Mouse (Mus musculus) cerebellum, adult 11-12 months (tissue): ENCODE measurements around the gene Gjc2.

Experiments used
- DNase-seq: peaks from one replicate; pipeline ENCODE4 v3.0.0; 2022

Gjc2 gene

GRCm38 (mm10) chr11:59155900-59156299 is 27.1 kb downstream of the Gjc2 start:
- DNase-seq, result no peak

DNA sequence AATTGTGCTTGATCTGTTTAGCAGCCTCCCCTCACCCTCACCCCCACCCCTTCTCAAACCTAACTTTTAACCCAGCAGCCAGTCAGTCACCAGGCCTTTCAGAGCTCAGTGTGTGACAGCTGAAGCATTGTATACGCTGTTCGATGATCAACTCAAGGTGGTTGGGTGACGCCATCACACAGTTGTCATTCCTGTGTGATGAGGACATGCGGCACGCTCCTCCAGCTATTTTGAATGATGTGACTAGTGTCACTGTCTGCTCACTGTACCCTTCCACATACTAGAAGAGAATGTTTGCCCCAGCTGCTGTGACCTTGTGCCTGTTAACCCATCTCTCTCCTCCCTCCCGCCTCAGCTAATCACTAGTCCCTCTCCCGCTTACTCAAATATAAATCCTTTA is 28.8 kb downstream of the Gjc2 start:
- no peak for DNase-seq

DNA sequence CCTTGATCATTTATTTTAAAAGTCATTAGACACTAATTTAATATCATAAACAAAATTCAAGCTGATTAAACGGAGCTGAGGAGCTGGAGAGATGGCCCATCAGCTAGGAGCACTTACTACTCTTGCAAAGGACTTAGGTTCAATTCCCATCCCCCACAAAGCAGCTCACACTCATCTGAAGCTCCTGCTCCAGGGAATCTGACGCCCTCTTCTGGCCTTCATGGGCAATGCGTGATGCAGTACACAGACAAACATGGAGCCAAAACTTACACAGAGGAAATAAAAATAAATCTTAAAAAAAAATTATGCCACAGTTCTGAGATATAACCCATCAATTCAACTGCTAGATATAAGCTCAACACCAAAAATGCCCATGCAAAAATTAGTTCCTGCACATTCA is 31.3 kb downstream of the Gjc2 start:
- no peak for DNase-seq

GRCm38 (mm10) chr11:59149302-59149701 is 33.7 kb downstream of the Gjc2 start:
- DNase-seq, result no peak

GRCm38 (mm10) chr11:59142962-59143361 is 40.1 kb downstream of the Gjc2 start:
- DNase-seq, result no peak

- DNase-seq, result no peak
Observed at GRCm38 (mm10) chr11:59141772-59142370, 41.1 kb downstream of the Gjc2 start.

GRCm38 (mm10) chr11:59138537-59139486 is 44.2 kb downstream of the Gjc2 start:
- DNase-seq, result no peak

DNA sequence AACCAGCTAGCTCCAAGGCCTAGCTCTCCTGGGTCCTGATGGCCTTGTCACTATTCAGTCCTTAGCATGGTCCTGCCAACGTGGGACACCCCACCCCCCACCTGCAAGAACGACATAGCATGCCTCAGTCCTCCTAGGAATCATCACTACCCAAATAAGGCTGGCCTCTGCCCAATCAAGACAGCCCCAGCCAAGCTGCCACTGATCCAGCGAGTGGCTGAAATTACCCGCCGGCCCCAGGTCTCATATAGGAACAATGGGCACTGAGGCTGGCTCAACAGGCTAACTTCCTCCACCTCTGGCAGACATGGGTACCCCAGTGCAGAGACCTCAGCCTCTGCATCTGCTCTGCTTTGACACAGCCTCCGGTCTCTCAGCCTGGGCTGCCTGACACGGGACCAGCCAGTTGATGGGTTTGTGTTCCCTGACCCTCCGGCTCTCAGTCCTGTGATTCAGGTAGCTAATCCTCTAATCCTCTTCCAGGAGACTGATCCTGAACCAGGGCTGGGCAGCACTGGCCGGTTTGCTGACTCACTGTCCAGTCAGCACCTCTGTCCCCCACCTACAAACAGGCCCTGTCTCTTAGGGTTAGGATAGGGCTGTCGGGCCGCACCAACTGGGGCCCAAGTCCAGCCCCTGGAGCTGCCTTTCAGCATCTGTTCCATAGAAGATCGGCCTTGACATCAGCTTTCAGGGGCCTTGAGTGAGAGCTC is 45.9 kb downstream of the Gjc2 start:
- no peak for DNase-seq

GRCm38 (mm10) chr11:59135904-59136452 is 47.0 kb downstream of the Gjc2 start, which contains the start of gene Obscn:
Obscn (minus strand) TSS chr11:59136402.
- DNase-seq, result no peak

DNA sequence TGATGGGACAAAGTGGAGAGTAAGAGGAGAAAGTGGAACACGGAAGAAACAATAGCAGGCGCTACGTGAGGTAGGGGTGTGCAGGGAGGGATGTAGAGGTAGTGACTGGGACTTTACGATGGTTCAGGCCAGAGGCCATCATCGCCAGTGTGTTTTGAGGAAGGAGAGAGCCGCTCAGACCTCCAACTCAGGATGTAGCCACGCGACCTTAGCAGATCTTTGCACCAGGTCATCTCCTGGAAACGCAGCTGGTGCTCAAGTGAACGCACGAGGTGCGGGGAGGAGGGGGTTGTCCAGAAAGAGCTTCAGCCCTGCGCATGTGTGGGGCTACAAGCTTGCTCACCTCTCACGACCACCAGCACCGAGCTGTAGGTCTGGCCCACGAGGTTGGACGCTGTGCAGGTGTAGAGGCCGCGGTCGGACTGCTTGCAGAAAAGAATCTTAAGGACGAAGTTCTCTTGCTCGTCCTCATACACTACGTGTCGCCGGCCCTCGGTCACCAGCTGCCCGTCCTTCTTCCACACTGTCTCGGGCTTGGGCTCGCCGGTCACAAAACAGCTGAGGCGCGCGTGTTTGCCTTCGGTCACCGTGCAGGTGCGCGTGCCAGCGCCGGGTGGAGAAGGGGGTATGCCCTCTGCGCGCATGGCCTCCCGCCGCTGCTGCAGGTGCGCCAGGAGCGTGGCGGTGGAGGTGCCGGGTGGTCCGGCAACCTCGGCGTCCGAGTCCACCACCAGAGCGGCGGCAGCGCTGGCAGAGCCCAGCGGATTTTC is 47.8 kb downstream of the Gjc2 start:
- DNase-seq, result no peak

- DNase-seq, result no peak
Observed at GRCm38 (mm10) chr11:59134373-59134997, 48.5 kb downstream of the Gjc2 start.

GRCm38 (mm10) chr11:59132065-59132464 is 50.9 kb downstream of the Gjc2 start:
- no peak for DNase-seq

DNA sequence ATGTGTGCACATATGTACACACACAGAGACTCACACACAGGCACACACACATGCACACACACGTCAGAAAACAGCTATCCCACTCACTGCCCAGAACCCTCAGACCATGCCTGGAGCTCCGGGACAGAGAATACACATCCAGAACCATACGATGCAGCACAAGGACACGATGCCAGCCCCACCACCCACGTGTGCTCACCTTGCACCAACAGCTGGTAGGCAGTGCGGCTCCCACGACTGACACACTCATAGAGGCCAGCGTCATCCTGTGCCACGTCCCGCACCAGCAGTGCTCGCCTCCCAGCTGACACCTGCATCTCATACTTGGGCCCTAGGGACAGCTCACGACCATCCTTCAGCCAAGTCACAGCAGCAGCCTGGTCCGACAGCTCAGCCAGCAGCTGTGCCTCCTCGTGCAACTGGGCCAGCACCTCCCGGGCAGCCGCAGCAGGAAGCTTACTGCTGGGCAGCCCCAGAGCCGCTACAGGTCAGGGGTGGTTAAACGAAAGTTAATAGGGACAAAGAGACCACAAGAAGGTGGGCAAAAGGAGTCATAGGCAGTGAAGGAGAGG is 51.6 kb downstream of the Gjc2 start:
- DNase-seq, result no peak

- no peak for DNase-seq
Observed at GRCm38 (mm10) chr11:59130782-59131181, 52.2 kb downstream of the Gjc2 start.
